Mouse (Mus musculus): ENCODE measurements around the gene 4930432M17Rik.
A peak's percentile ranks its signal among the peaks of the same experiment; 100 is the strongest.

4930432M17Rik gene

GRCm38 (mm10) chr3:121672135-121672790, 1.7 kb downstream of the 4930432M17Rik start:
- DNase-seq (ENCODE audit: low spot score in 2 of 2): no peak

DNA sequence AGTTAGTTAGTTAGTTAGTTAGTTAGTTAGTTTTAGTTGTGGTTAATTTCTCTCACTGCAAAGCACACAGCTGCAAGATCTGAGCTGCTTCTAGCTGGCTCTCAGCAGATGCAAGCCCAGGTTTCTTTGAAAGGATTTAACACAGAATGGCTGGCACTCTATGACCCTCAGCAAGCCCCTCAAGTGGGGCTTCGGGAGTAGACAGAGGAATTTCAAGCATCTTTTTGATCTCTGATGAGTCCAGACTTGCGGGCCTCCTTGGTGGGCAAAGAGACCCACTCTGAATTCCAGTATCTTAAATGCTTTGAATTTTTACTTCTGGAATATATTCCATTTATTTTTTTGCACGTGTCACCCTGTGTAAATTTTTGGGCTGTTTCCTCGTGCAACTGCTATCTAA, 8.4 kb downstream of the 4930432M17Rik start:
- no peak for DNase-seq (ENCODE audit: low spot score in 2 of 2)

DNA sequence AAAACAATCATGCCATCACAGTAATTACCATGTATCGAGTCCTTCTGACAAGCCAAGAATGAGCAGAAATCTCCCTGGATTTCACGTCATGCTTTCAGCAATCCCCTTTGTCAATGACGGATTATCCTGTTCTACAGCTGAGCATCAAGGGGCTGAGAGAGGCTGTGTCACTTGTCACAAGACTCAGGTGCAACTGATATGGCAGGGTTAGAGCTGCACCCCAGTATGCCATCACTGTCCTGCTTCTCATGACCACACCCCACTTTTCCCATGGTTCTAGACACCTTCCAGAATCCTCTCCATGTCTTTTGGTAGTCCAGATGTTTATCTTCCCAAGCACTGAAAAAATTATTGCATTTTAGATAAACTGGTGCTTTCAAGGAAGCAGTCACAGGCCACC, 8.9 kb downstream of the 4930432M17Rik start:
- DNase-seq (ENCODE audit: low spot score in 2 of 2): no peak

DNA sequence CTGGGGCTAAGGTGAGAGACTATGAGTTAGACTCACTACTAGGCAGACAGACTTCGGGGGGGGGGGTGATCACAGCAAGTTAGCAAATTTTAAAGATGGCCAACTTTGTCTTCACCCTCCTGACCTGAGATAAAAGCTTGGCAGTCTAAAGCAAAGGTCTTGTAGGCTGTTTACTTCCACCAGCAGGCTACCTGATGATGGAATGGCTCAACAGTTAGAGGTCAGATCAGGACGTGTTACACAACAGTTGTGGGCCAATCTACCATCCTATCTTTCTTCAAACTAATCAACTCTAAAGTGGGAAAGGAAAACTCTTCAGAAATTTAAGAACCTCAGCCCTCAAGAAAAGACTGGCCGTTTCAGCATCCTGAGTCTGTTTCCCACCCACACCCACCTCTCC, 9.6 kb downstream of the 4930432M17Rik start:
- DNase-seq (ENCODE audit: low spot score in 2 of 2): no peak

GRCm38 (mm10) chr3:121682439-121683411, 12.2 kb downstream of the 4930432M17Rik start:
- no peak for DNase-seq (ENCODE audit: low spot score in 2 of 2)

DNA sequence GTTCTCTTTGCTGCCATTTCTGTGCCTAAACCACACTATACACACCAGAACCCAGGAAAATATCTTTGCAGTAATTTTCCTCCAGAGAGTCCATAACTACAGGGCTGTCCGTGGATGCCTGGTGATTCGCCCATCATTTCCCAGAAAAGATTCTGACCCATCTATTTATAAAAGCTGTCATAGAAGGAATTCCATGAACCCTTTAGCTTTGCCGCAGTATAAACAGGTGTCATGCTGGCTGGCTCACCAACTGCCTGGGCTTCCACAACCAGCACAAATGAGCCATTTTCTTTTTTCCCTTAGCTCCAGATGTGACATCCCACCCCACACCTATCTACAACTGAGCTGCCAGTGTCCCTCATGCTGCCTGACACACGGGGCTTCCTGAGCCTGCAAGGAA, 14.0 kb downstream of the 4930432M17Rik start:
- DNase-seq (ENCODE audit: low spot score in 2 of 2): no peak

DNA sequence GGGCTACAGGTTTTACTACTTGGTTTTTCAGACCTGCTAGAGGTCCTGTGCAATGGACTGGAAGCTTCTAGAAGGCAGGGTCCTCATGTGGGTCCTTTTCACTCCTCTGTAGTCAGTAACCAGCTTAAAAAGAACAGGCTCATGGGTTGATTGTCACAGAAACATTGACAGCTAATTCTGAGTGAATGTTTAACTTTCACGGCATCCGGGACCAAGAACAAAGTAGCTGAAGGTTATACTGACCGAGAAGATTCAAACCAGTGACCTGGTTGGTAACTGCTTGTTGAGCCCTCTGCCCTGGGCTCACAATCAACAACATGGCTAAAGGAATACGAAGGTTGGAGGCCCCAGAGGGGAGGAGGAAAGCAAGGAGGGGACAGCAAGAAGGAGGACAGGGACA, 14.4 kb downstream of the 4930432M17Rik start:
- no peak for DNase-seq (ENCODE audit: low spot score in 2 of 2)

- DNase-seq (ENCODE audit: low spot score in 2 of 2): no peak
Measured at GRCm38 (mm10) chr3:121685985-121686384, 15.4 kb downstream of the 4930432M17Rik start.

- DNase-seq (ENCODE audit: low spot score in 2 of 2): no peak
Measured at GRCm38 (mm10) chr3:121686408-121686911, 15.9 kb downstream of the 4930432M17Rik start.

- DNase-seq (ENCODE audit: low spot score in 2 of 2): no peak
Measured at GRCm38 (mm10) chr3:121687741-121688140, 17.2 kb downstream of the 4930432M17Rik start.

DNA sequence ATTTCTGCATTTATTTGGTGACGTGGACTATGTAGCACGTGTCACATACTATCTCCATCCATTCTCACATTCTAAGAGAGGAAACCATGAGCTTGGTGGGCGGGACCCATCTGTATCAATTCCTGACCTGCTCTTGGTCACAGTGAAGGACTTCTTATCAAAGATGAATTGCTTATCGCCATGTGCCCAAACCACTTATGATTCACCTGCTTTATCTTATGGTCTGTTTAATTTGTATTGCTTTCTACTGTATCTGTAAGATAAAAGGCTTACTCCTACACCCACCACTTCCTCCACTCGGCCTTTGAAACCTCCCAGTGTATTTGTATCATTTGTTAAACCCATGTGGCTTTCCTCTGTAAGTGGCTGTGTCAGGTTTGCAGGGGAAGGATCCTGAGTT, 18.5 kb downstream of the 4930432M17Rik start:
- no peak for DNase-seq (ENCODE audit: low spot score in 2 of 2)

- DNase-seq (ENCODE audit: low spot score in 2 of 2): no peak
Measured at GRCm38 (mm10) chr3:121689697-121690096, 19.1 kb downstream of the 4930432M17Rik start.

DNA sequence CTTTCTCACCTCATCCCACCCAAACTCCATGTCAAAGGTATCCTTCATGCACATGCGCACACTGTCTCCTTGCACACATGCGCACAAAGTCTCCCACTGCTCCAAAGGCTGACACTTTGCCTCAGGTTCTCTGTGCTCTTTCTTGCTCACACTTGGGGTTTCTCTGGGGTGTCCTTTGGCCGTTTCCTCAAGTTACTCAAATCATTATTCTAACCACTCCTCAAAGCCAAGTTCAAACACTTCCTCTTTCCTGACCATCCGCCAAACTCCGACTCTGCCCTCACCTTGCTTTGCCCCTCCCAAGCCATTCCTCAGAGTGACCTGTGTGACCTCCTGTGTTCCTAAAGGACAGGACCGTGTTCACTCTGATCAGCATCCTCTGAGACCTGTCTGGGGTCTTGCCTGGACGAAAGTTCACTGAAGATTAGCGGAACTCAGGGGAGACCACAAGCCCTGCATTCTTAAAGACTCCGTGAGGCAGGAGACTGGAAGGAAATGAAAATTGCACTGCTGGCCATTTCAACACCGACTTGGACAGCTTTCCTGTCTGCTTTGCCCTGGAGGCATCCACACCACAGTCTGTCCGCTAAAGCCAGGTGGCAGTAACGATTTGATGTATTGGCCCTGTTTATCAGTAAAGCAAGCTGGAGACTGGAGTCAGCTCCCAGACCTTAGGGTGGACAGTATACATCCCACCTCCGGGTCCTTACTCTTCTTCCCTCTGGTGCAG, 22.6 kb downstream of the 4930432M17Rik start:
- peak in 1 of 2 experiments; percentile 15 for DNase-seq (ENCODE audit: low spot score in 2 of 2)

- no peak for DNase-seq (ENCODE audit: low spot score in 2 of 2)
Measured at GRCm38 (mm10) chr3:121693746-121694145, 23.2 kb downstream of the 4930432M17Rik start.

DNA sequence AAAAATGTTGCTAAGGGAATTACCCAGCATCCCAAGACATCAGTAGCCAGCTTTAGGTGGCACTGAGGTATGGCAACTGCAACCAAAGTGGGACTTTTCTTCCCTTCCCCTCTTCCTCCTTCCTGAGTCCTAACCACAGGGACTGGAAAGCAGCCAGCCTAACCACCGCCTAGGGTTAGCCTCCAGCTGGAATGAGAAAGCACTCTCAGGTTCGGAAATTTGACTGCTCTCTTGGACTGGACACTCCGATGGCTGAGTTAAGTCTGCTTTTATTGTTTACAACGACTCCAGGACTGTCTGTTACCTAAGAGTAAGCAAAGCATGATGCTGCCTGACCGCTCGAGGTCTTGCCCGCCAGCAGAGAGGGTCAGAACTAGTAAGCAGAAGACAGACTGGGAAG, 26.6 kb downstream of the 4930432M17Rik start:
- DNase-seq (ENCODE audit: low spot score in 2 of 2): no peak

GRCm38 (mm10) chr3:121699401-121699800, 28.8 kb downstream of the 4930432M17Rik start:
- no peak for DNase-seq (ENCODE audit: low spot score in 2 of 2)

DNA sequence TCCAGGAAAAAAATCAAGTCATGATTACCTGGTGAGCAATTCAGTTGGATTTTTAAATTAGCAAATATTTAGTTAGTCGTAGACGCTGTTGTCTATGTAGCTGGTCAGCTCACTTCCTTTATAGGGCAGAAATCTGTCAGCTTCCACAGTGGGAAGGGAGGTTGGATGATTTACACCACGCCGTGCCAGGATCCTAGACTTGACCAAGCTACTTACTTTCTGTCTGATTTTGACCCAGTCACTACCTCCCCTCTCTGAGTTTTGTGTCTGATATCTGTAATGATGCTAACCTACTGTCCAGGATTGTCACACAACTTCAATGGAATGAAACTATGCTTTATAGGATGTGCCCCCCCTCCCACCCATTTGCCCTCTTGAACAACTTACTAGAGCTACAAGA, 29.3 kb downstream of the 4930432M17Rik start:
- no peak for DNase-seq (ENCODE audit: low spot score in 2 of 2)

GRCm38 (mm10) chr3:121700364-121700952, 29.9 kb downstream of the 4930432M17Rik start:
- no peak for DNase-seq (ENCODE audit: low spot score in 2 of 2)

GRCm38 (mm10) chr3:121703155-121703879, 32.8 kb downstream of the 4930432M17Rik start:
- no peak for DNase-seq (ENCODE audit: low spot score in 2 of 2)

GRCm38 (mm10) chr3:121703880-121704243, 33.3 kb downstream of the 4930432M17Rik start:
- no peak for DNase-seq (ENCODE audit: low spot score in 2 of 2)

DNA sequence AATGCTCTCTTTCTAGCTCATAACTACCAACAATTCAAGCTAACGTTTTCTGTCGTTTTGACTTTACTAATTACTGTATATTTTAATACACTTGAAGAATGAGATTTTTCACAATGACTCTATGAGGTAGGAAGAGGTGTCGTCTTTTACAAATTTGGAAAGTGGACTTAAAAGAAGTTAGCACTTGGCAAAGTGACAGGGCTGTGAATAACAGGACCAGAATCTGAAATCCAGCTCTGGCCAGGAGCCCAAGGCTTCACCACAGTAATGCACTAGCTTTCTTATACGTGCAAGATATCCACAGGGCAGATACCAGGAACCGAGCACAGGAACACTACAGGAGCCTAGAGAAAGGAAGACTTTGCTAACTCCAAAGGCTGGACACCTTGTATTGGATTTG, 35.5 kb downstream of the 4930432M17Rik start:
- no peak for DNase-seq (ENCODE audit: low spot score in 2 of 2)
